Mouse (Mus musculus): ENCODE data around the gene Exosc8. TPM values are rescaled to one million over a fixed set of nuclear protein-coding genes. Genes with fewer than 3 reads are reported as not detected.

The Exosc8 gene
- 14.4 TPM for polyA plus RNA-seq (2014; fragmentation: Illumina TruSeq; extraction: RNeasy Lipid Tissue Mini Kit (QIAGEN cat#74804); ENCODE audit: low read depth, low replicate concordance)

DNA sequence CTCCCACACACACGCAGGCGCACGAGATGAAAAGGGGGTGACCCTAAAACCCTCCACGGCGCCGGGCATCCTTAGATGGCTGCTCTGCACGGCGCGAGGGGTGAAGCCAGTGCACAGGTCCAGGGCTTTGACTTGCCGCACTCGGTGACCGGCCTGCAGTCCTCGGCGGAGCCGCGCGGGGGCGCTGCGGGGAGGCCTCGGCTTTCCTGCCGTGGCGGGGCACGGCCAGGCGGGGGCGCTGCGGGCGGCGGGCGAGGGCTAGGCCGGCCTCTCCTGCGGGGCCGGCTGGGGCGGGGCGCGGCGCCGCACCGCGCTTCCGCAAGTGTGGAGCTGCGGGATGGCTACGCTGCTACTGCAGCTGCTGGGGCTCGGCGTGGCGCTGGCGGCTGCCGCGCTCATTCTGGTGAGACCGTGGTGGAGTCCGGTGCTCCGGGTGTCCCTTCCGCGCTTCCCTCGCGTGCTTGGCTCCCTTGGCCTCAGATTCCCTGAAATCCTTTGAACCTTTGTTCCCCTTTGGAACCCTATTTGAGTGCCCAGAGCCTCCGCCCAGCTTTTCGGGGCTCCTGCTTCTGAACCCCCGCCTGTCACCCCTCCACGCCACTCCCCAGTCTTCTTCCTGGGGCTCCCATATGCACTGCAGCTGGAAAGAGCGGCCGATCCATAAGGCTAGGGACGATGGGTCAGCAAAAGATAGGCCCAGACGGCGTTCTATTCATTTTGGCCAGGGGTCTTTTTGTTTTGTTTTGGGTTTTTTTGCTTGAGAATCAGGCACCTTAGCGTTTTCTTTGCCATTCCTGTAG lies at the start of gene Exosc8, which contains the start of gene Alg5:
Exosc8 (minus strand) TSS at position 147 of the 800 bp plus-strand sequence.
Alg5 (plus strand) TSS at position 293 of the 800 bp plus-strand sequence.

DNA sequence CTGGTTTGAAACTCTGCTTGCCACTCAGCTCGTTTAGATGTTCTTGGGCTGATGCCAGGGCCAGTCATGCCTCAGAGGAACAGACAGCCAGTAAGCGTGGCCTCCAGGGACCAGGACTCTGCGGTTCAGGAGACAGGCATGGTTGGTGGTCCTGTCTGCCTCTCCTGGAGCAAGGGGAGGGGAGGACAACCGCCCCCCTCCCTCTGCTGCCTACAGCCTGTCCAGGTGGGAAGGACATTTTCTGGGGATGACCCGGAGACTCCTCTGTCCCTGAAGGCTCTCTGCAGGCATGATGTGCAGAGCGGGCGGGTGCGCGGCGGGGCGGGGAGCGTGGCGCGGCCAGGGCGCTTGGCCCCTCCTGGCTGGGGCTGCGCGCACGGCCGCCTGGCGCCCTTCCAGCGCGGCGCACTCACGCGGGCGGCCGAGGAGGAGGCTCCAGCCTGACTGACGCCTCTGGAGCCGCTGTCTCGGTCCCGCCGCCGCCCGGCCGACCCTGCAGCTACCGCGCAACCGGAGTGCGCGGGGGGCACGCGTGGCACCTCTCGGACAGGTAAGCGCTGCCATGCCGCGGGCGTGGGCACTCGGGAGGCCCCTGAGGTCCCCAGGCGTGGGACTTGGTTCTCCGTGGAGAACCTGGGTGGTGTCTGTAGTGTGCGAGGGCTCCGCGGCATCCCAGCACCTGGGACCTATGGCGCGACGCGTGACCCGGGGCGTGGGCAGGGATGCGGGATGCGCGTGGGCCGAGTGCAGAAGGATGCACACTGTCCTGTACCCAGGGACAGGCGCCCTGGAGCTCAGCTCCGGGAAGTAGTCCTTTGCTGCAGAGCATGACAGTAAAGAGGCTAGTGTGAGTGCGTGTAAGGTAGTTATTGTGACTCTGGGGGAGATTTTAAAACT lies 20.2 kb upstream of the Exosc8 start, which contains the start of gene Smad9:
Smad9 (plus strand) TSS at position 438 of the 897 bp plus-strand sequence.

DNA sequence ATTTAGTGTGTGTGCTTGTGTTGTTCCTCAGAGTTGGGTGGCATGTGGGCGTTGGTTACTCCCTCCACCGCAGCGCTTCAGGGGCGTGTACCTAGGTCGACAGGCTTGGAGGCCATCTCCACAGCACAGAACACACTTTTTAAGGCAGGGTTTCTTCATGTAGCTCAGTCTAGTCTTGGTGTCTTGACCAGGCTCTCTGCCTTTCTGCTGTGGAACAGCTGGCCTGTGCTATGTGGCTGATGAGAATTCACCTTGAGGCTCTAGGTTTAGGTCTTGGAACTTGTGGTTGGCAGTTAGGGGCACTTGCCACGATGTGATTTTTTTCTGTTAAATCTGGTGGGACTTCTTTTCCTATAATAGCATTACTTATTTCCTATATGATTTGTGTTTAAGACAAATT lies 20.9 kb downstream of the Exosc8 start, which contains the start of gene Gm21958:
Gm21958 (minus strand) TSS at position 101 of the 400 bp plus-strand sequence.

DNA sequence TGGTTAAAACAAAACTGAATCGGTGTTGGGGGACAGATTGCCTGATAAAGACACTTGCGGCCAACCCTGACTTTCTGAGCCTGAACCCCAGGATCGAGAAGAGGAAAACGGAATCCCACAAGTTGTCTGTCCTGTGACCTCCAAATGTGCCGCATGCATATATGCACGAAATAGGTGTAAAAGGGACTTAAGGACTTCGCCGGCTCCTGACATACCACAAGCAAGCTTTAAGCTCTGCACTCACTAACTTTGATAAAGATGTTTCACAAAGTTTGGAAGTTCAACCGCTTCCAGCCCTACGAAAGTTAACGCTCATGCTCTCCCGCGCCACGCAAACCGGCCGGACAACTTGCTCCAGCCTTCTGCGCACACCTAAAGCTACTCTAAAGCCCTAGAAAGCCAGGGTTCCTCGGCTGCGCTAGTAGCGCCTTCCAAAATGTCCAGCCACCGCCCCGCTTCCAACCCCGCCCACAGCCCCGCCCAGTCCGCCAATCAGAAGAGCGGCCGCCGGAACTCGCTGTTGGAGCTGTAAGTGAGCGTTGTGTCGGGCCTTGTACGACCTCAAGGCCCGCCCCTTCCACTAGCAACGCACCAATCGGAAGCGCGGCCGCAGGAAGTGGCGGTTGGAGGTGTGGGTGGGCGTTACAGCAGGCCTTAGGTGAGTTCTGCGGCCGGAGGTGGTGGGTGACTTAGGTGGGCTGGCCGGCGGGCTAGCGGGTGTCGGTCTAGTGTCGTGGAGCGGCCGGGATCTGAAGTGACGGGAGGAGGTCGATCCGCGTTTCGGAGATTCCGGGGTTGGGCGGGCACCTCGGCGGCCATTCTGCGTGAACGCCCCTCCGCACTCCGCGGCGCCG lies 42.8 kb downstream of the Exosc8 start, which contains the start of gene Supt20:
Supt20 (plus strand) TSS at position 606 of the 854 bp plus-strand sequence.

Other genes with a start within 250 kb of the Exosc8 start
- 1,030 TPM for gene Supt20, start 42.6 kb downstream of the Exosc8 start, polyA plus RNA-seq (2014; fragmentation: Illumina TruSeq; extraction: RNeasy Lipid Tissue Mini Kit (QIAGEN cat#74804); ENCODE audit: low read depth, low replicate concordance)
- not detected for gene Gm21958, start 21.0 kb downstream of the Exosc8 start, polyA plus RNA-seq (2014; fragmentation: Illumina TruSeq; extraction: RNeasy Lipid Tissue Mini Kit (QIAGEN cat#74804); ENCODE audit: low read depth, low replicate concordance)
- 10.5 TPM for gene Alg5, start 146 bp upstream of the Exosc8 start, polyA plus RNA-seq (2014; fragmentation: Illumina TruSeq; extraction: RNeasy Lipid Tissue Mini Kit (QIAGEN cat#74804); ENCODE audit: low read depth, low replicate concordance)
- 0.98 TPM for gene Smad9, start 20.2 kb upstream of the Exosc8 start, polyA plus RNA-seq (2014; fragmentation: Illumina TruSeq; extraction: RNeasy Lipid Tissue Mini Kit (QIAGEN cat#74804); ENCODE audit: low read depth, low replicate concordance)
- gene Rfxap, start 72.4 kb upstream of the Exosc8 start, polyA plus RNA-seq (2014; fragmentation: Illumina TruSeq; extraction: RNeasy Lipid Tissue Mini Kit (QIAGEN cat#74804); ENCODE audit: low read depth, low replicate concordance) = 14.8 TPM
- not detected for gene Sertm1, start 180.5 kb upstream of the Exosc8 start, polyA plus RNA-seq (2014; fragmentation: Illumina TruSeq; extraction: RNeasy Lipid Tissue Mini Kit (QIAGEN cat#74804); ENCODE audit: low read depth, low replicate concordance)

Data from testis, adult 10 weeks (tissue).